Mouse (Mus musculus): ENCODE data around the gene Eif4enif1. TPM values are rescaled to one million over a fixed set of nuclear protein-coding genes. Genes with fewer than 3 reads are reported as not detected.

Eif4enif1 gene
- total and polyA plus RNA-seq, 3 experiments: 54.5 to 127 (median 60.8) TPM

GRCm38 (mm10) chr11:3282887-3283286, 80.7 kb downstream of the Eif4enif1 start:
- H3K79me2 ChIP-seq (replicated peaks; ENCODE audit: control insufficient read depth, extremely low read depth, insufficient read depth, poor library complexity, severe bottlenecking): no peaks in the 10 kb centered on the region
- no peaks in the 10 kb centered on the region for H3K36me3 ChIP-seq (replicated peaks in 1 of 2; ENCODE audit: control insufficient read depth in 1 of 2, insufficient read depth in 1 of 2, low read length in 1 of 2)
- no peak overlapping the region for H3K9ac ChIP-seq (ENCODE audit: insufficient read depth, low read depth)
- in situ Hi-C loops (cut with MboI; ENCODE audit: low pct_ligation_motif_present, low pct_unique_long_range_greater_than_20kb, low sequenced_read_pairs): no loop called here
- no peak overlapping the region for H3K4me3 ChIP-seq (replicated peaks in 1 of 3; ENCODE audit: low read depth in 2 of 3, low read length in 2 of 3, poor library complexity in 1 of 3)
- H3K27ac ChIP-seq (ENCODE audit: insufficient read depth, low read depth): no peak overlapping the region
- peaks cover 20% of the 10 kb centered on the region for H3K9me3 ChIP-seq (replicated peaks; ENCODE audit: low read length)
- TF ChIP-seq GABPA (IDR thresholded peaks at IDR 0.05; ENCODE audit: insufficient replicate concordance, low read depth, low read length) (no peak), MEF2A (IDR thresholded peaks at IDR 0.05; ENCODE audit: borderline replicate concordance, low read depth, low read length) (no peak), NELFE (IDR thresholded peaks at IDR 0.05; ENCODE audit: low read depth, low read length) (no peak), ZC3H11A (IDR thresholded peaks at IDR 0.05; ENCODE audit: low read depth, low read length) (no peak), CHD2 (IDR thresholded peaks at IDR 0.05; ENCODE audit: low read length) (no peak), ZNF384 (IDR thresholded peaks at IDR 0.05; ENCODE audit: low read depth, low read length) (no peak), ZKSCAN1 (IDR thresholded peaks at IDR 0.05; ENCODE audit: borderline replicate concordance, low read depth, low read length) (no peak), MAX (IDR thresholded peaks at IDR 0.05; ENCODE audit: low read length) (no peak), TBP (conservative IDR thresholded peaks at IDR 0.05; ENCODE audit: low read depth, low read length) (no peak), EP300 (IDR thresholded peaks at IDR 0.05; ENCODE audit: low read length) (no peak), RCOR1 (conservative IDR thresholded peaks at IDR 0.05; ENCODE audit: low read depth, low read length) (no peak), JUN (IDR thresholded peaks at IDR 0.05; ENCODE audit: insufficient read depth, low read depth, low read length) (no peak), CTCF (conservative IDR thresholded peaks at IDR 0.05 in 1 of 2, IDR thresholded peaks at IDR 0.05 in 1 of 2; ENCODE audit: low read depth in 2 of 2, low read length in 2 of 2) (no peak), MAZ (IDR thresholded peaks at IDR 0.05; ENCODE audit: low read depth, low read length) (no peak), IRF4 (IDR thresholded peaks at IDR 0.05; ENCODE audit: low read depth, low read length) (no peak), MAFK (IDR thresholded peaks at IDR 0.05; ENCODE audit: insufficient replicate concordance, low read length) (no peak), TCF12 (IDR thresholded peaks at IDR 0.05; ENCODE audit: low read depth, low read length) (no peak), CHD1 (IDR thresholded peaks at IDR 0.05; ENCODE audit: low read depth, low read length) (no peak)
- H3K4me2 ChIP-seq (ENCODE audit: insufficient read depth, low read depth, poor library complexity, severe bottlenecking): no peak overlapping the region
- peaks cover 5 to 9% of the 10 kb centered on the region in 2 experiments for H3K4me1 ChIP-seq (ENCODE audit: control insufficient read depth in 1 of 2, insufficient read depth in 2 of 2)
- H3K27me3 ChIP-seq (replicated peaks): no peaks in the 10 kb centered on the region
- DNase-seq (ENCODE audit: extremely low read depth): no peak
- dilution Hi-C loops (cut with MboI; ENCODE audit: extremely low pct_ligation_motif_present, extremely low pct_unique_long_range_greater_than_20kb, low sequenced_read_pairs): no loop called here

GRCm38 (mm10) chr11:3283645-3284044, 81.5 kb downstream of the Eif4enif1 start:
- dilution Hi-C loops (cut with MboI; ENCODE audit: extremely low pct_ligation_motif_present, extremely low pct_unique_long_range_greater_than_20kb, low sequenced_read_pairs): no loop called here
- in situ Hi-C loops (cut with MboI; ENCODE audit: low pct_ligation_motif_present, low pct_unique_long_range_greater_than_20kb, low sequenced_read_pairs): no loop called here

More at GRCm38 (mm10) chr11:3283645-3284044, 81.5 kb downstream of the Eif4enif1 start:
- peaks cover 5 to 16% of the 10 kb centered on the region in 2 experiments for H3K4me1 ChIP-seq (ENCODE audit: control insufficient read depth in 1 of 2, insufficient read depth in 2 of 2)
- no peak for DNase-seq (ENCODE audit: extremely low read depth)
- H3K4me2 ChIP-seq (ENCODE audit: insufficient read depth, low read depth, poor library complexity, severe bottlenecking): no peak overlapping the region
- H3K9me3 ChIP-seq (replicated peaks; ENCODE audit: low read length): peaks cover 20% of the 10 kb centered on the region
- no peak overlapping the region for H3K27ac ChIP-seq (ENCODE audit: insufficient read depth, low read depth)
- no peak overlapping the region for H3K9ac ChIP-seq (ENCODE audit: insufficient read depth, low read depth)
- no peaks in the 10 kb centered on the region for H3K36me3 ChIP-seq (replicated peaks in 1 of 2; ENCODE audit: control insufficient read depth in 1 of 2, insufficient read depth in 1 of 2, low read length in 1 of 2)
- H3K4me3 ChIP-seq (replicated peaks in 1 of 3; ENCODE audit: low read depth in 2 of 3, low read length in 2 of 3, poor library complexity in 1 of 3): no peak overlapping the region
- no peaks in the 10 kb centered on the region for H3K79me2 ChIP-seq (replicated peaks; ENCODE audit: control insufficient read depth, extremely low read depth, insufficient read depth, poor library complexity, severe bottlenecking)
- no peaks in the 10 kb centered on the region for H3K27me3 ChIP-seq (replicated peaks)
- no peak for TF ChIP-seq ZC3H11A (IDR thresholded peaks at IDR 0.05; ENCODE audit: low read depth, low read length)
- no peak for TF ChIP-seq CHD2 (IDR thresholded peaks at IDR 0.05; ENCODE audit: low read length)
- TF ChIP-seq ZNF384 (IDR thresholded peaks at IDR 0.05; ENCODE audit: low read depth, low read length): no peak
- TF ChIP-seq HCFC1 (IDR thresholded peaks at IDR 0.05; ENCODE audit: low read depth, low read length): no peak
- TF ChIP-seq E2F4 (IDR thresholded peaks at IDR 0.05; ENCODE audit: insufficient replicate concordance, low read depth, low read length): no peak
- no peak for TF ChIP-seq MAX (IDR thresholded peaks at IDR 0.05; ENCODE audit: low read length)
- TF ChIP-seq ETS1 (conservative IDR thresholded peaks at IDR 0.05; ENCODE audit: low read depth, low read length): no peak
- no peak for TF ChIP-seq USF2 (conservative IDR thresholded peaks at IDR 0.05; ENCODE audit: low read depth, low read length)
- no peak for TF ChIP-seq EP300 (IDR thresholded peaks at IDR 0.05; ENCODE audit: low read length)
- no peak for TF ChIP-seq MAFK (IDR thresholded peaks at IDR 0.05; ENCODE audit: insufficient replicate concordance, low read length)
- no peak for TF ChIP-seq MXI1 (IDR thresholded peaks at IDR 0.05; ENCODE audit: low read depth, low read length)
- TF ChIP-seq NRF1 (IDR thresholded peaks at IDR 0.05; ENCODE audit: low read depth, low read length): no peak
- TF ChIP-seq JUND (conservative IDR thresholded peaks at IDR 0.05; ENCODE audit: low read depth, low read length): no peak
- TF ChIP-seq CHD1 (IDR thresholded peaks at IDR 0.05; ENCODE audit: low read depth, low read length): no peak
- TF ChIP-seq GABPA (IDR thresholded peaks at IDR 0.05; ENCODE audit: insufficient replicate concordance, low read depth, low read length): no peak
- TF ChIP-seq POLR2AphosphoS2 (IDR thresholded peaks at IDR 0.05; ENCODE audit: low read depth, low read length): no peak
- TF ChIP-seq POLR2A (IDR thresholded peaks at IDR 0.05; ENCODE audit: low read depth, low read length): no peak

Data from CH12.LX (cell line).